Mouse (Mus musculus) CH12.LX (cell line): ENCODE results near the gene Gabrb1. TPM values are rescaled to one million over a fixed set of nuclear protein-coding genes. Genes with fewer than 3 reads are reported as not detected.

Source experiments
- DNase-seq: peaks from one replicate; pipeline ENCODE4 v3.0.0-alpha.2; 2013; ENCODE audit errors: extremely low read depth
- H3K27ac ChIP-seq: 2 replicates; pipeline ENCODE4 v1.5.1; 2012; ENCODE audit warnings: low read depth, mild to moderate bottlenecking, control low read depth, moderate library complexity; ENCODE audit not compliant: insufficient read depth
- H3K27me3 ChIP-seq: replicated peaks from 2 replicates; pipeline ENCODE3; 2012; ENCODE audit warnings: inconsistent platforms
- H3K36me3 ChIP-seq, 2 experiments: replicated peaks in 1 of 2; 2 replicates each; pipeline versions ENCODE3 to v1.6.1; 2012; ENCODE audit warnings: inconsistent platforms in 1 of 2, low read length in 1 of 2, mild to moderate bottlenecking in 1 of 2, mixed read lengths in 1 of 2, moderate library complexity in 1 of 2; ENCODE audit not compliant: control insufficient read depth in 1 of 2, insufficient read depth in 1 of 2
- H3K4me1 ChIP-seq, 2 experiments: 2 replicates each; pipeline ENCODE4 v1.6.1; 2012; ENCODE audit warnings: inconsistent platforms in 1 of 2, moderate library complexity in 1 of 2; ENCODE audit not compliant: insufficient read depth in 2 of 2, control insufficient read depth in 1 of 2
- H3K4me2 ChIP-seq: 2 replicates; pipeline ENCODE4 v1.6.1; 2012; ENCODE audit warnings: low read depth, mild to moderate bottlenecking, control low read depth; ENCODE audit not compliant: poor library complexity, insufficient read depth, severe bottlenecking
- H3K4me3 ChIP-seq, 3 experiments: fragments of 150-350 bp in 1 of 3; sonication (generic) in 1 of 3; replicated peaks in 1 of 3; 2 replicates each; pipeline versions ENCODE3 to v1.5.1; 2011 to 2012; ENCODE audit warnings: low read depth in 2 of 3, low read length in 2 of 3, mild to moderate bottlenecking in 2 of 3, moderate library complexity in 2 of 3, control low read depth in 1 of 3, improper control_type of control experiment in 1 of 3, inconsistent platforms in 1 of 3, mixed read lengths in 1 of 3; ENCODE audit not compliant: poor library complexity in 1 of 3
- H3K79me2 ChIP-seq: replicated peaks from 2 replicates; pipeline ENCODE4 v1.6.1; 2012; ENCODE audit warnings: mild to moderate bottlenecking, moderate library complexity; ENCODE audit not compliant: control insufficient read depth, poor library complexity, insufficient read depth, severe bottlenecking; ENCODE audit errors: extremely low read depth
- H3K9ac ChIP-seq: 2 replicates; pipeline ENCODE4 v1.6.1; 2012; ENCODE audit warnings: low read depth, mild to moderate bottlenecking, control low read depth, moderate library complexity; ENCODE audit not compliant: insufficient read depth
- H3K9me3 ChIP-seq: replicated peaks from 2 replicates; pipeline ENCODE3; 2012; ENCODE audit warnings: low read length, inconsistent platforms, mixed read lengths
- BHLHE40 ChIP-seq: IDR thresholded peaks from 2 replicates; pipeline ENCODE4 v1.6.1; 2011; ENCODE audit warnings: mild to moderate bottlenecking, low read depth, low read length, improper control_type of control experiment
- CHD1 ChIP-seq: IDR thresholded peaks from 2 replicates; pipeline ENCODE4 v1.6.1; 2012; ENCODE audit warnings: low read depth, low read length, improper control_type of control experiment, inconsistent platforms
- E2F4 ChIP-seq: IDR thresholded peaks from 2 replicates; pipeline ENCODE4 v1.6.1; 2011; ENCODE audit warnings: low read depth, low read length, improper control_type of control experiment; ENCODE audit not compliant: insufficient replicate concordance
- ETS1 ChIP-seq: conservative IDR thresholded peaks from 2 replicates; pipeline ENCODE4 v1.6.1; 2012; ENCODE audit warnings: low read depth, mild to moderate bottlenecking, inconsistent platforms, low read length, improper control_type of control experiment, moderate library complexity
- GABPA ChIP-seq: IDR thresholded peaks from 2 replicates; pipeline ENCODE4 v1.6.1; 2012; ENCODE audit warnings: low read depth, low read length, improper control_type of control experiment, inconsistent platforms; ENCODE audit not compliant: insufficient replicate concordance
- HCFC1 ChIP-seq: IDR thresholded peaks from 2 replicates; pipeline ENCODE4 v1.6.1; 2012; ENCODE audit warnings: low read depth, mild to moderate bottlenecking, inconsistent platforms, low read length, improper control_type of control experiment
- IRF4 ChIP-seq: IDR thresholded peaks from 2 replicates; pipeline ENCODE4 v1.6.1; 2014; ENCODE audit warnings: low read depth, mild to moderate bottlenecking, inconsistent platforms, low read length, improper control_type of control experiment
- JUND ChIP-seq: conservative IDR thresholded peaks from 2 replicates; pipeline ENCODE4 v1.6.1; 2011; ENCODE audit warnings: low read depth, low read length, improper control_type of control experiment
- MAFK ChIP-seq: IDR thresholded peaks from 2 replicates; pipeline ENCODE4 v1.6.1; 2011; ENCODE audit warnings: low read length, improper control_type of control experiment; ENCODE audit not compliant: insufficient replicate concordance
- MAZ ChIP-seq: IDR thresholded peaks from 2 replicates; pipeline ENCODE4 v1.6.1; 2012; ENCODE audit warnings: low read depth, mild to moderate bottlenecking, inconsistent platforms, low read length, improper control_type of control experiment, moderate library complexity
- MXI1 ChIP-seq: IDR thresholded peaks from 2 replicates; pipeline ENCODE4 v1.6.1; 2011; ENCODE audit warnings: mild to moderate bottlenecking, low read depth, low read length, improper control_type of control experiment
- MYC ChIP-seq: IDR thresholded peaks from 2 replicates; pipeline ENCODE4 v1.6.1; 2011; ENCODE audit warnings: low read depth, mild to moderate bottlenecking, improper control_type of control experiment, low read length
- NRF1 ChIP-seq: IDR thresholded peaks from 2 replicates; pipeline ENCODE4 v1.6.1; 2014; ENCODE audit warnings: low read depth, mild to moderate bottlenecking, inconsistent platforms, low read length, improper control_type of control experiment, moderate library complexity
- RAD21 ChIP-seq: IDR thresholded peaks from 2 replicates; pipeline ENCODE4 v1.6.1; 2011; ENCODE audit warnings: low read depth, mild to moderate bottlenecking, low read length, improper control_type of control experiment, moderate library complexity
- RCOR1 ChIP-seq: conservative IDR thresholded peaks from 2 replicates; pipeline ENCODE4 v1.6.1; 2012; ENCODE audit warnings: low read depth, mild to moderate bottlenecking, inconsistent platforms, low read length, improper control_type of control experiment
- UBTF ChIP-seq: IDR thresholded peaks from 2 replicates; pipeline ENCODE4 v1.6.1; 2012; ENCODE audit warnings: low read depth, mild to moderate bottlenecking, inconsistent platforms, low read length, improper control_type of control experiment, moderate library complexity
- USF1 ChIP-seq: IDR thresholded peaks from 2 replicates; pipeline ENCODE4 v1.6.1; 2014; ENCODE audit warnings: low read depth, mild to moderate bottlenecking, inconsistent platforms, low read length, improper control_type of control experiment
- USF2 ChIP-seq: conservative IDR thresholded peaks from 2 replicates; pipeline ENCODE4 v1.6.1; 2011; ENCODE audit warnings: low read depth, low read length, improper control_type of control experiment
- ZC3H11A ChIP-seq: IDR thresholded peaks from 2 replicates; pipeline ENCODE4 v1.6.1; 2012; ENCODE audit warnings: low read depth, mild to moderate bottlenecking, inconsistent platforms, low read length, improper control_type of control experiment
- dilution Hi-C: fragments of 300-500 bp; cut with MboI; formaldehyde crosslinking; loops from 2 replicates; pipeline ENCODE4 v1.14.3; 2020; ENCODE audit warnings: low sequenced_read_pairs; ENCODE audit not compliant: extremely low pct_unique_long_range_greater_than_20kb, extremely low pct_ligation_motif_present
- in situ Hi-C: fragments of 300-500 bp; cut with MboI; formaldehyde crosslinking; loops from 3 replicates; pipeline ENCODE4 v1.14.3; 2019; ENCODE audit warnings: low sequenced_read_pairs, low pct_ligation_motif_present, low pct_unique_long_range_greater_than_20kb, mixed read lengths
- polyA plus RNA-seq: library from polyadenylated mRNA; unstranded; fragments of >175 nt; gene quantifications from 2 replicates; pipeline ENCODE4 v1.2.1, GENCODE M21; 2012; ENCODE audit warnings: low read depth; ENCODE audit not compliant: insufficient read length
- total RNA-seq, 2 experiments: library from RNA; depleted of rRNA; stranded (reverse); fragments of 300-350 nt in 1 of 2; fragments of >200 nt in 1 of 2; gene quantifications; 2 replicates each; pipeline ENCODE4 v1.2.3; 2012 to 2014

Gabrb1 gene
- total and polyA plus RNA-seq, 3 experiments, result 0.04 TPM; not detected in 2

DNA sequence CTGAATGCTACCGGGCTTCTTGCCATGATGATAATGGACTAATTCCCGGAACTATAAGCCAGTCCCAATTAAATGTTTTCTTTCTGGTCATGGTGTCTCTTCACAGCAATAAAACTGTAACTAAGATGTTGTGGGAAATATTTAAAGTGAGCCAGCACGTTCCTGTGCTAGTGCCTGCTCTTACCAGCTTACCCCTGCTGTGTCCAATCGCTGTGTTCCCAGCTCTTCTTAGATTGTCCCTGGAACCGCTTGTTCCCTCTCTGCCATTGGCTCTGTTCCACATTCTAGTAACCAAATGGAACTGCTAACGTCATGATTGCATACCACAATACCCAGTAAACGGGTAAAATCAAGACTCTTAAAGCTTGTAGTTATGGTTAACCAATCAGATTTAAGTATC lies 533.2 kb downstream of the Gabrb1 start:
- no peak for DNase-seq
- Histone ChIP-seq H3K36me3 (no peaks in the 10 kb centered on the region), H3K4me3 (no peak overlapping the region), H3K4me2 (no peak overlapping the region), H3K27ac (no peak overlapping the region), H3K27me3 (no peaks in the 10 kb centered on the region), H3K79me2 (no peaks in the 10 kb centered on the region), H3K9me3 (no peaks in the 10 kb centered on the region), H3K4me1 (no peaks in the 10 kb centered on the region), H3K9ac (no peak overlapping the region)
- in situ Hi-C loops, result no loop called here
- TF ChIP-seq MYC (no peak), HCFC1 (no peak), USF1 (no peak), ZC3H11A (no peak), JUND (no peak), RAD21 (no peak), BHLHE40 (no peak)
- dilution Hi-C loops, result no loop called here

DNA sequence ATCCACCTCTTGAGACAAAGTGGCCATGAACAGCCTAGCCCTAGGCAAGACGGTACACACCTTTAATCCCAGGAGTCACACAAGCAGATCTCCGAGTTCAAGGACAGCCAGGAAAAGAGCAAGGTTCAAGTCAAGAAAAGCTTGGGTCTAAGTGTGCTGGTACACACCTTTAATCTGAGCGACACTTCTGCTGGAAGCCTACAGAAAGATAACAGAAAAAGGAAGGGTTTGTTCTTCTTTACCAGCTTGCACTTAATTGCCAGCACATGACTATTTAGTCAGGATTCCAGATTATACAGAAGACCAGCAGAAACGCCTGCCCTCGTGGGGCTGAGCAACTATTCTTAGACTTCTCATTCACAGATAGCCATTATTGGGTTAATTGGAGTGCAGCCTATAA lies 534.0 kb downstream of the Gabrb1 start:
- H3K4me1 ChIP-seq, result no peaks in the 10 kb centered on the region
- in situ Hi-C loops (no loop called here), dilution Hi-C loops (no loop called here)
- no peak overlapping the region for H3K27ac ChIP-seq
- H3K9ac ChIP-seq, result no peak overlapping the region
- no peaks in the 10 kb centered on the region for H3K36me3 ChIP-seq
- DNase-seq, result no peak
- H3K27me3 ChIP-seq, result no peaks in the 10 kb centered on the region
- no peaks in the 10 kb centered on the region for H3K79me2 ChIP-seq
- H3K4me2 ChIP-seq, result no peak overlapping the region
- TF ChIP-seq UBTF, result no peak
- TF ChIP-seq USF1, result no peak
- TF ChIP-seq NRF1, result no peak
- H3K4me3 ChIP-seq, result no peak overlapping the region
- H3K9me3 ChIP-seq, result no peaks in the 10 kb centered on the region

DNA sequence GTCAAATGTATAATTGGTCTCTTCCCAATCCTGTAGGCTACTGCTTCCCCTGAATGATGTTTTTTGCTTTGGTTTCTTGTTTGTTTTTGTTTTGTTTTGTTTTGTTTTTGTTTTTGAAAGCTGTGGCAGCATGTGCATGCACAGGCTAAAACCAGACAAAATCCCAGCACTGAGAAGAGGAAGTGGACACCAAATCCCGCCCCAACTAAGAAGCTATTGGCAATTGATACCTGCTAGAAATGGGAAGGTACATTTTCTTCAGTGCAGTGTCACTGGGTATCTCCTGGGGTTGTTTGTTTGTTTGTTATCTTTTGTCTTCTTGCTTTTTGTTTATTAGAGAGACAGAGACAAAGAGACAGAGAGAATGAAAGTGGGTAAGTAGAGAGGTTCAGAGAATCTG lies 537.5 kb downstream of the Gabrb1 start:
- no peaks in the 10 kb centered on the region for H3K79me2 ChIP-seq
- no peak for TF ChIP-seq MAZ
- no peak for TF ChIP-seq E2F4
- no peak for TF ChIP-seq CHD1
- no peak for TF ChIP-seq MAFK
- no peak for TF ChIP-seq BHLHE40
- TF ChIP-seq USF2, result no peak
- TF ChIP-seq HCFC1, result no peak
- TF ChIP-seq ETS1, result no peak
- TF ChIP-seq GABPA, result no peak
- no peak for TF ChIP-seq UBTF
- no peak for TF ChIP-seq RCOR1
- no peak for TF ChIP-seq MXI1
- no peak for TF ChIP-seq IRF4
- no peaks in the 10 kb centered on the region for H3K27me3 ChIP-seq
- in situ Hi-C loops, result no loop called here
- DNase-seq, result no peak
- H3K4me2 ChIP-seq, result no peak overlapping the region
- no peaks in the 10 kb centered on the region for H3K9me3 ChIP-seq
- no peak overlapping the region for H3K4me3 ChIP-seq
- dilution Hi-C loops, result no loop called here
- H3K36me3 ChIP-seq, result no peaks in the 10 kb centered on the region
- peaks cover 0 to 5% of the 10 kb centered on the region in 2 experiments; a peak in 1 of 4 replicates for H3K4me1 ChIP-seq
- H3K9ac ChIP-seq, result no peak overlapping the region
- no peak overlapping the region for H3K27ac ChIP-seq
